8 mouse cellular contexts compared by ENCODE assay signal in the genomic region with DNA sequence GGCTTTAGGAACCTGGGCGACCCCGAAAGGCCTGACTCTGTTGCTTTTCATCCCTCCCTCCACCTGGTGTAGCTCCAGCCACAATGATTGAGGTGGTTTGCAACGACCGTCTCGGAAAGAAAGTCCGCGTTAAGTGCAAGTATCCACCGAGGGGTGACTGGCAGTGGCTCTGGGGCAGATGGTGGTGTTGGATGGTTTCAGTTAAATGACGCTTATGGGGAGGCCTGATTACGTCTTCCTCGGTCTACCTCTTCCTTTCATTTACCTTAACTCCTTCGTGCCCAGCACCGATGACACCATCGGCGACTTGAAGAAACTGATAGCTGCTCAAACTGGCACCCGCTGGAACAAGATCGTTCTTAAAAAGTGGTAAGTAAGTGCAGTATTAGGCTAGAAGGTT. TPM values are rescaled to one million over a fixed set of nuclear protein-coding genes. Genes with fewer than 3 reads are reported as not detected.
DNase-seq lines count a peak whose midpoint lies in the region; ATAC-seq and TF ChIP-seq lines count a peak whose summit lies in the region.

No protein-coding gene starts in this region.

- WGBS in forebrain, embryonic 11.5 days = 4% methylated on average over 17 of the region's 17 CpGs
- 4% methylated on average over 17 of the region's 17 CpGs for WGBS in liver, embryonic 11.5 days

- peak overlapping the region; percentile 83 for H3K9ac ChIP-seq in ES-E14 (ENCODE audit: insufficient read depth, low read depth, low read length, poor library complexity, severe bottlenecking)
- H3K9ac ChIP-seq in forebrain, embryonic 11.5 days (ENCODE audit: low read length) = peak overlapping the region; percentile 75
- H3K9ac ChIP-seq in liver, embryonic 11.5 days (ENCODE audit: low read depth, low read length) = peak overlapping the region; percentile 86

- no peaks in the 10 kb centered on the region for H3K27me3 ChIP-seq in forebrain, embryonic 11.5 days (ENCODE audit: control insufficient read depth, insufficient read depth, low read length)
- no peaks in the 10 kb centered on the region for H3K27me3 ChIP-seq in liver, embryonic 11.5 days (replicated peaks; ENCODE audit: control insufficient read depth, insufficient read depth, low read length)

- H3K4me3 ChIP-seq in ES-E14 (ENCODE audit: insufficient read depth in 1 of 2, low read depth in 1 of 2, low read length in 2 of 2, poor library complexity in 1 of 2, severe bottlenecking in 1 of 2) = peak overlapping the region; percentile 85 to 98
- H3K4me3 ChIP-seq in forebrain, embryonic 11.5 days (ENCODE audit: low read depth, low read length) = peak overlapping the region; percentile 86
- H3K4me3 ChIP-seq in liver, embryonic 11.5 days (ENCODE audit: low read depth, low read length) = peak overlapping the region; percentile 96

- no peaks in the 10 kb centered on the region for H3K9me3 ChIP-seq in ES-E14 (ENCODE audit: control insufficient read depth, insufficient read depth, low read depth, low read length)
- H3K9me3 ChIP-seq in forebrain, embryonic 11.5 days (ENCODE audit: control insufficient read depth, low read length) = no peaks in the 10 kb centered on the region
- no peaks in the 10 kb centered on the region for H3K9me3 ChIP-seq in liver, embryonic 11.5 days (ENCODE audit: control insufficient read depth, low read length)

- intact Hi-C loops in gastrocnemius, postnatal 14 days (cut with DNase I; ENCODE audit: low total_unique reads) = no loop called here

- H3K4me1 ChIP-seq in ES-E14 (ENCODE audit: control insufficient read depth in 2 of 2, insufficient read depth in 2 of 2, low read length in 2 of 2, poor library complexity in 1 of 2) = peaks cover 3 to 4% of the 10 kb centered on the region in 2 experiments; a peak in 1 of 4 replicates
- H3K4me1 ChIP-seq in forebrain, embryonic 11.5 days (replicated peaks; ENCODE audit: control insufficient read depth, insufficient read depth, low read length) = peaks cover 8% of the 10 kb centered on the region
- H3K4me1 ChIP-seq in liver, embryonic 11.5 days (replicated peaks; ENCODE audit: control insufficient read depth, insufficient read depth, low read length) = peaks cover 9% of the 10 kb centered on the region

- peak; percentile 27 for DNase-seq in kidney, adult 9 months
- DNase-seq in kidney, postnatal 10 days = no peak
- DNase-seq in ES-E14 (ENCODE audit: low read depth, low spot score) = no peak
- no peak for DNase-seq in forebrain, embryonic 11.5 days (ENCODE audit: low spot score)
- DNase-seq in liver, embryonic 11.5 days (ENCODE audit: low spot score) = peak; percentile 52
- peak; percentile 71 to 77 for DNase-seq in natural killer cell, adult 2 months (ENCODE audit: low spot score in 2 of 2)
- DNase-seq in urinary bladder, postnatal 14 days (ENCODE audit: low spot score) = no peak
- DNase-seq in gastrocnemius, postnatal 14 days = no peak

- ATAC-seq in forebrain, embryonic 11.5 days (replicated peaks; ENCODE audit: low FRiP score) = no peak
- no peak for ATAC-seq in liver, embryonic 11.5 days (replicated peaks; ENCODE audit: low FRiP score)

- peak overlapping the region; percentile 94 for H3K4me2 ChIP-seq in forebrain, embryonic 11.5 days (ENCODE audit: low read depth, low read length, severe bottlenecking)
- H3K4me2 ChIP-seq in liver, embryonic 11.5 days = peak overlapping the region; percentile 79

- peaks cover 2% of the 10 kb centered on the region; the same call in 1 of the 2 replicates for H3K36me3 ChIP-seq in ES-E14 (ENCODE audit: control insufficient read depth, insufficient read depth, low read length, poor library complexity, severe bottlenecking)
- peaks cover 2% of the 10 kb centered on the region; the same call in 1 of the 2 replicates for H3K36me3 ChIP-seq in forebrain, embryonic 11.5 days (ENCODE audit: control insufficient read depth, insufficient read depth, low read length)
- H3K36me3 ChIP-seq in liver, embryonic 11.5 days (ENCODE audit: control insufficient read depth, insufficient read depth, low read length) = peaks cover 7% of the 10 kb centered on the region; the same call in 1 of the 2 replicates

- in situ Hi-C loops in ES-E14 (cut with MboI; ENCODE audit: low sequenced_read_pairs in 2 of 2, unreplicated experiment in 2 of 2) = loop anchor here in 1 of 2 experiments (25.0 kb wide), 1 partner anchor 183 kb away; a partner anchor contains a TSS

- no peak overlapping the region for H3K27ac ChIP-seq in ES-E14 (ENCODE audit: insufficient read depth, low read depth, low read length, poor library complexity, severe bottlenecking)
- peak overlapping the region; percentile 46; the same call in 1 of the 2 replicates for H3K27ac ChIP-seq in forebrain, embryonic 11.5 days (ENCODE audit: low read depth, low read length)
- H3K27ac ChIP-seq in liver, embryonic 11.5 days (ENCODE audit: low read depth, low read length) = peak overlapping the region; percentile 82

TF ChIP-seq in ES-E14, 5 proteins besides CTCF, POLR2A, EP300 and RAD21:
- TF ChIP-seq CHD2 (IDR thresholded peaks at IDR 0.05; ENCODE audit: low read depth, low read length) (no peak), ZNF384 (IDR thresholded peaks at IDR 0.05; ENCODE audit: low read depth, low read length) (no peak), ZC3H11A (IDR thresholded peaks at IDR 0.05; ENCODE audit: borderline replicate concordance, low read depth, low read length) (no peak), HCFC1 (IDR thresholded peaks at IDR 0.05; ENCODE audit: borderline replicate concordance, insufficient read depth, low read length) (no peak), MAFK (IDR thresholded peaks at IDR 0.05; ENCODE audit: insufficient read depth, low read depth, low read length) (no peak)

RNA-seq across cellular contexts. Expression of a gene that starts 0.6 kb away (rescaled TPM):
- total RNA-seq in ES-E14 (2012; rRNA removed) = 13.0 and 14.5 TPM in 2 replicates
- polyA plus RNA-seq in forebrain, embryonic 11.5 days (2014; fragmentation: Nextera tagmentation; extraction: Ambion mirVana) = 13.1 and 14.8 TPM in 2 replicates
- polyA plus RNA-seq in liver, embryonic 11.5 days (2014; fragmentation: Nextera tagmentation; extraction: Ambion mirVana) = 8.1 and 9.1 TPM in 2 replicates
- total RNA-seq in gastrocnemius, postnatal 14 days (2021) = 1 to 10 TPM; 5.7 to 6.6 TPM

RNA-seq across cellular contexts. Expression of a gene that starts 2.4 kb away (rescaled TPM):
- total RNA-seq in ES-E14 (2012; rRNA removed) = 185 and 224 TPM in 2 replicates
- 350 and 401 TPM in 2 replicates for polyA plus RNA-seq in forebrain, embryonic 11.5 days (2014; fragmentation: Nextera tagmentation; extraction: Ambion mirVana)
- 324 and 349 TPM in 2 replicates for polyA plus RNA-seq in liver, embryonic 11.5 days (2014; fragmentation: Nextera tagmentation; extraction: Ambion mirVana)
- total RNA-seq in gastrocnemius, postnatal 14 days (2021) = 100 to 1,000 TPM; 172 to 182 TPM

RNA-seq across cellular contexts. Expression of a gene that starts 6.8 kb away (rescaled TPM):
- total RNA-seq in ES-E14 (2012; rRNA removed) = 58.6 and 66.6 TPM in 2 replicates
- polyA plus RNA-seq in forebrain, embryonic 11.5 days (2014; fragmentation: Nextera tagmentation; extraction: Ambion mirVana) = 63.0 and 72.5 TPM in 2 replicates
- polyA plus RNA-seq in liver, embryonic 11.5 days (2014; fragmentation: Nextera tagmentation; extraction: Ambion mirVana) = 58.8 and 59.7 TPM in 2 replicates
- total RNA-seq in gastrocnemius, postnatal 14 days (2021) = 10 to 100 TPM; 14.6 to 15.5 TPM

Comparison
In these comparisons a context has a peak if more than half of its experiments do, and no peak if none do; other contexts are left out.
1. DNase-seq: peak in kidney, adult 9 months (single experiment), liver, embryonic 11.5 days (single experiment) and natural killer cell, adult 2 months (2 of 2); none in kidney, postnatal 10 days (single experiment), ES-E14 (single experiment), forebrain, embryonic 11.5 days (single experiment), urinary bladder, postnatal 14 days (single experiment) and gastrocnemius, postnatal 14 days (single experiment).
2. Peak in every context shown above with its lines, with median percentiles within 50 percentile points of each other: H3K4me3 ChIP-seq and H3K9ac ChIP-seq.